Mouse (Mus musculus): ENCODE results near the gene Zzz3. TPM values are rescaled to one million over a fixed set of nuclear protein-coding genes. Genes with fewer than 3 reads are reported as not detected.

The Zzz3 gene
- polyA plus RNA-seq, 1 experiment from 2014 or later: 23.4 TPM

DNA sequence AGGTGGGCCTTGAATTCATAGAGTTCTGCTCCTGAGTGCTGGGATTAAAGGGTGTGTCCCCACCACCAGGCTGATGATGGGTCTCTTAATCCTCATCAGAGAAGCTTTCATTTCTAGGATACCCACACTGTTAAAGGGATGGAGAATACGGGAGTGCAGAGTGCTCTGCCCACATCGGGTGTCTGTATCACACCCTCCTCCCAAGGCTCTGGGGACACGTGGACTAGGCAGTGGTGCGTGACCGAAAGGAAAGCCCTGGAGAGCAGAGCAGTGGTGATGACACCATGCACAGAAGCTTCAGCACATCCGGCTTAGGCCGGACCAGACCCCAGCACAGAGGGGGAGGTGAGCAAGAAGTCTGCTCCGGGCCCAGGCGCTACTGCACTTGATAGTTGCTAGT lies 38.5 kb upstream of the Zzz3 start:
- Histone ChIP-seq H3K27ac (replicated peaks) (no peak overlapping the region), H3K9ac (replicated peaks) (no peak overlapping the region), H3K36me3 (peaks cover 26% of the 10 kb centered on the region), H3K4me3 (replicated peaks) (no peak overlapping the region), H3K4me2 (no peak overlapping the region), H3K27me3 (replicated peaks) (no peaks in the 10 kb centered on the region), H3K9me3 (replicated peaks) (no peaks in the 10 kb centered on the region), H3K4me1 (peaks cover 20% of the 10 kb centered on the region)
- no peak for ATAC-seq (ENCODE audit: low FRiP score)
- 85% methylated on average over 9 of the region's 9 CpGs for WGBS

DNA sequence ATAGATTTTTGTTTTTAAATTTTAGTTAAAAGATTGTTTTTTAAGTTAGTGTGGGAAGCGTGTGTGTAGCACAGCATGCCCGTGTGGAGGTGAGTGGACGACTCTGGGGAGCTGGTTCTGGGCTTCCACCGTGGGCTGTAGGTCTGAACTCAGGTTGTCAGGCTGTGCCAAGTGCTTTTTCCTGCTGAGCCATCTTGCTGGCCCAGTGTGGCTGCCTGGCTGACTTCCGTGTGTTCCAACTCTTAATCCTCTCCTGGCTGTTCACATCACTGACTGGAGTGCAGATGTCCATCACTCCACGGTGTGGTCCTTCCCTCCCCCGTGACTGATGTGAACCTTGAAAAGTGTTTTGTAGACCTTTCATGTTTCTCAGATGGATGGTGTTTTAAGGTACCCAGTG lies 36.1 kb upstream of the Zzz3 start:
- peaks cover 50% of the 10 kb centered on the region for H3K36me3 ChIP-seq
- WGBS: 92% methylated on average over 7 of the region's 7 CpGs
- no peaks in the 10 kb centered on the region for H3K9me3 ChIP-seq (replicated peaks)
- no peak overlapping the region for H3K4me2 ChIP-seq
- no peak for ATAC-seq (ENCODE audit: low FRiP score)
- no peaks in the 10 kb centered on the region for H3K27me3 ChIP-seq (replicated peaks)
- H3K9ac ChIP-seq (replicated peaks): no peak overlapping the region
- peaks cover 8% of the 10 kb centered on the region; the same call in 1 of the 2 replicates for H3K4me1 ChIP-seq
- H3K4me3 ChIP-seq (replicated peaks): no peak overlapping the region
- no peak overlapping the region for H3K27ac ChIP-seq (replicated peaks)

DNA sequence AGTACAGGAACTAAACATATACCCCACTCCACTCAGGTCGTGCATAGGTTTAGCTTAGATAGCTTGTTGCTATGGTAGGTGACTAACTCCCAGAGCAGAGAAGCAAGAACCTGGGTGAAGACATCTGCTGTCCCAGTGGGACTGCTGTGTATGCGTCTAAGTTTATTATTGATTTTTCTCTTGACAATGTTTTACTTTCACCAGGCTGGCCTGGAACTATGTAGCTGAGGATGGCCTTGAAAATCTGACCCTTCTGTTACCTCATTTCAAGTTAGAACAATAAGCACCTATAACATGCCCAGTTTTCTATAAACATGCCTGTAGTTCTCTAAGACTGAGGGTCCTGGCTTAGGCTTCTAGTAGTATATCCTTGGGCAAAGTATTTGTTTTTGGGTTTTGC lies 31.1 kb upstream of the Zzz3 start:
- Histone ChIP-seq H3K27ac (replicated peaks) (no peak overlapping the region), H3K4me3 (replicated peaks) (no peak overlapping the region), H3K36me3 (peaks cover 88% of the 10 kb centered on the region)

DNA sequence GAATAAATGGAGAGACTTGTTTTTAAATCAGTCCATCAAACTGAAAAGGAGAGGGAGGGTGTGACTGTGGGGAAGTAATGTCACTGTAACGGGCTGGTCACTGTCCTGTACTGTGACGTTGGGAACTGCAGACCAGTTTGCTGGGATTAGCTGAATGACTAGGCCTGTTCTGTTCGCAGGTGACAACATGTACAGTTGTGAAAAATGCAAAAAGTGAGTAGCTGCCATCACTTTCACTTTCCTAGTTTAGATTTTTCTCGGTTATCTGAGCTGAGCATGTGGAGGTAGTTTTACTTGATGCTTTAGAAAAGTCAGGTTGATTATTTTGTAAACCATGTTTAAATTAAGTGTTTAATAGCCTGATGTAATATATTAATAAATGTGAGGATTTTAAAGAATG lies 19.2 kb upstream of the Zzz3 start:
- peaks cover 83% of the 10 kb centered on the region for H3K36me3 ChIP-seq
- H3K9me3 ChIP-seq (replicated peaks): no peaks in the 10 kb centered on the region
- H3K27me3 ChIP-seq (replicated peaks): no peaks in the 10 kb centered on the region
- 89% methylated on average over 4 of the region's 4 CpGs for WGBS
- no peak for ATAC-seq (ENCODE audit: low FRiP score)
- H3K27ac ChIP-seq (replicated peaks): no peak overlapping the region
- H3K4me2 ChIP-seq: no peak overlapping the region
- H3K4me3 ChIP-seq (replicated peaks): no peak overlapping the region
- H3K9ac ChIP-seq (replicated peaks): no peak overlapping the region
- no peaks in the 10 kb centered on the region for H3K4me1 ChIP-seq

More for the DNA sequence above, 31.1 kb upstream of the Zzz3 start:
- WGBS: 97% methylated on average over 2 of the region's 2 CpGs
- H3K27me3 ChIP-seq (replicated peaks): no peaks in the 10 kb centered on the region
- no peak overlapping the region for H3K9ac ChIP-seq (replicated peaks)
- H3K9me3 ChIP-seq (replicated peaks): no peaks in the 10 kb centered on the region
- no peak for ATAC-seq (ENCODE audit: low FRiP score)
- H3K4me2 ChIP-seq: no peak overlapping the region
- H3K4me1 ChIP-seq: 0 out of 2 replicates have a peak, but pooled peaks cover 1% of the 10 kb centered on the region

DNA sequence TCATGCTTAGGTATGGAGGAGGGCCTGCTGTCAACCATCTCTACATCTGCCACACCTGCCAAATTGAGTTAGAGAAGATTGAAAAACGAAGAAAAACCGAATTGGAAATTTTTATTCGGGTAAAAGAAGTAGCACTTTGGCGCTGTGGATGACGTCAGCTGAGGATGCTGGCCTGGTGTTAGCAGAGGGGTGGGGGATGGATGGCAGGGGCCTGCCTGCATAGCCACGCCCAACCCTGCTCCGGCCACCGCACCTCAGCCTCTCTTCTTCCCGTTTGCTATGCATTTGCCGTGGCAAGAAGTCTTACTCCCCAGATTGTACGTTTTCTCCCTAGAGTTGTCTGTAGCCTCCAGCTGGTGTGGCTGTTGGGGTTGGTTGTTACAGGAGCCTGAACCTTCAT lies 11.2 kb upstream of the Zzz3 start:
- H3K9ac ChIP-seq (replicated peaks): no peak overlapping the region
- 75% methylated on average over 11 of the region's 11 CpGs for WGBS
- H3K4me3 ChIP-seq (replicated peaks): no peak overlapping the region
- no peak overlapping the region for H3K27ac ChIP-seq (replicated peaks)
- no peaks in the 10 kb centered on the region for H3K9me3 ChIP-seq (replicated peaks)
- H3K4me1 ChIP-seq: no peaks in the 10 kb centered on the region
- H3K27me3 ChIP-seq (replicated peaks): no peaks in the 10 kb centered on the region
- no peak for ATAC-seq (ENCODE audit: low FRiP score)
- H3K4me2 ChIP-seq: no peak overlapping the region
- peaks cover 62% of the 10 kb centered on the region for H3K36me3 ChIP-seq

DNA sequence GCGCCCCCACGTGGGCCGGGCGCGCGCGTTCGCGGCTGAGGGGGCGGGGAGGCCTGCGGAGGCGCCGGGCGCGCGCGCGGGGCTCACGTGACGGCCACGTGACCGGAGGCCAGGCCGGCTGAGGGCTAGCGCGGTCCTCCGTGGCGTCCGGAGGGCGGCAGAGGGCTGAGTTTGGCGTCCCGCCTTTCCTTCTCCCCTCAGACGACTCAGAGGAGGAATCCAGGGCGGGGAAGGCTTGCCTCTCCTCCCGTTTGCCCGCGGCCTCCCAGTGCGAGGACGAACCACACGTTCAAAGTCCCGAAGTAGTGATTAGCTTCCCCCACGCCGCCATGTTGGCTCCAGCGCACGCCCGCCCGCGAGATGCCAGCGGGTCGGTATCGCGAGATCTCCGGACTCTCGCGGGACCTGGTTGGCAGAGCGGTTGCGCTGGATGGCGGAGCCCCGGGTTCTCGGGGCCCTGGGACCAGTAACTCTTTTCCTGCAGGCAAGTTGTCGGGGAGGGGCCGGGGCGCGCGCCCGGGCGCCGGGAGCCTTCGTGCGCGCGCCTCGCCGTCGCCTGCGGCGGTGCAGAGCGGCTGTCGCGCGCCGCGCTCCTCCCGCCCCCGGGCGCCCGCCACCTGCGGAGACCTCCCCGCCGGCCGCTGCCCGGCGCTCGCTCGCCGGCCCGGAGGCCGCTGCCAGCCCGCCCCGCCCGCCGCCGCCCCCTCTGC lies 1.2 kb downstream of the Zzz3 start:
- Histone ChIP-seq H3K27me3 (replicated peaks) (no peaks in the 10 kb centered on the region), H3K4me2 (peak overlapping the region; percentile 75)
- WGBS: under 1% methylated on average over 81 of the region's 102 CpGs

DNA sequence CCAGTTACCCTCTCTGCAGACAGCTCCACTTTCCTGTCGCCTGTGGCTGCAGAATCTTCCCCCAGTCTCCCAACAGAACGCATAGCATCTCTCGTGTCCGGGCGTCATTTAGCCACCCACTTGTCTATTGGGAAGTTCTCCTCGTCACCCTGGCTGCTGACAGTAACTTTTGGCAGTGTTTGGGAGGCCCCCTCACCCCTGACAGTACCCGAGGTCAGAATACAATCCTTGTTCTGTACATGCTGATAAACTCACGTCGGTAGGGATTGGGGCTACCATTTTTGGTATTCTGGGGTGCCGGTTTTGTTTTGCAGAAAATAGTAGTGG lies 1.7 kb downstream of the Zzz3 start:
- peak overlapping the region; percentile 90 for H3K9ac ChIP-seq (replicated peaks)
- peak overlapping the region; percentile 75 for H3K4me2 ChIP-seq
- H3K4me3 ChIP-seq (replicated peaks): peak overlapping the region; percentile 81
- H3K4me1 ChIP-seq: peaks cover 37% of the 10 kb centered on the region
- H3K27me3 ChIP-seq (replicated peaks): no peaks in the 10 kb centered on the region
- H3K9me3 ChIP-seq (replicated peaks): no peaks in the 10 kb centered on the region
- H3K27ac ChIP-seq (replicated peaks): peak overlapping the region; percentile 100
- no peaks in the 10 kb centered on the region; the same call in 1 of the 2 replicates for H3K36me3 ChIP-seq
- ATAC-seq (ENCODE audit: low FRiP score): no peak
- WGBS: 2% methylated on average over 10 of the region's 10 CpGs

More for the DNA sequence above, 1.2 kb downstream of the Zzz3 start:
- Histone ChIP-seq H3K36me3 (no peaks in the 10 kb centered on the region; the same call in 1 of the 2 replicates), H3K9ac (replicated peaks) (peak overlapping the region; percentile 90), H3K4me1 (peaks cover 34% of the 10 kb centered on the region), H3K9me3 (replicated peaks) (no peaks in the 10 kb centered on the region), H3K27ac (replicated peaks) (peak overlapping the region; percentile 100), H3K4me3 (replicated peaks) (peak overlapping the region; percentile 81)
- ATAC-seq (ENCODE audit: low FRiP score): peak; percentile 93

DNA sequence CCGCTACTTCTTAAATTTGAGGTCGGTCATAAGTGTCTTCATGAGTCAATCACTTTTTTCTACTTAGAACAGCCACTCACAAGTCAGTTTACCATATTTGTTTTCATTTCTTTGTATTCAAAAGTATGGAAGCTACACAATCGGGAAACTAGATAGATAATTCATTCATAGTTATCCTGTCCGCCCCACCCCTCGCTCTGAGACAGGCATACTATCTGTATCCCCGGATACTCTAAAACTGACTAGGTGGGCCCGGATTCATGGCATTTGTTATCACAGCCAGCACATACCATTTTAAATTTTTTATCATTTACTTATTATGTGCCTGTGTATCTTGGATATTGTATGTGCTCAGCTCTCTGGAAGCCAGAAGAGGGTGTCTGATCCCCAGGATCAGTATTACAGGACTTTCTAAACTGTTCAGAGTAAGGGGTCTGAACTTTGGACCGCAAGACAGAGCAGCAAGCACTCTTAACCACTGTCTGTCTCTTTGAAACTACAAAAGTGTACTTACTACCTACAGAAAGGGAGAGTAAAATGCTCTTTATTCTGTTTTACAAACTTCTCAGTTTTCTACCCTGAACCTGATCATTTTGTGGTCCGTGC lies 2.2 kb downstream of the Zzz3 start:
- no peaks in the 10 kb centered on the region for H3K27me3 ChIP-seq (replicated peaks)
- 64% methylated on average over 9 of the region's 9 CpGs for WGBS
- peak overlapping the region; percentile 90 for H3K9ac ChIP-seq (replicated peaks)
- H3K4me2 ChIP-seq: peak overlapping the region; percentile 75
- no peaks in the 10 kb centered on the region; the same call in 1 of the 2 replicates for H3K36me3 ChIP-seq
- ATAC-seq (ENCODE audit: low FRiP score): no peak
- peak overlapping the region; percentile 100 for H3K27ac ChIP-seq (replicated peaks)
- no peaks in the 10 kb centered on the region for H3K9me3 ChIP-seq (replicated peaks)
- peak overlapping the region; percentile 81 for H3K4me3 ChIP-seq (replicated peaks)
- peaks cover 41% of the 10 kb centered on the region for H3K4me1 ChIP-seq

DNA sequence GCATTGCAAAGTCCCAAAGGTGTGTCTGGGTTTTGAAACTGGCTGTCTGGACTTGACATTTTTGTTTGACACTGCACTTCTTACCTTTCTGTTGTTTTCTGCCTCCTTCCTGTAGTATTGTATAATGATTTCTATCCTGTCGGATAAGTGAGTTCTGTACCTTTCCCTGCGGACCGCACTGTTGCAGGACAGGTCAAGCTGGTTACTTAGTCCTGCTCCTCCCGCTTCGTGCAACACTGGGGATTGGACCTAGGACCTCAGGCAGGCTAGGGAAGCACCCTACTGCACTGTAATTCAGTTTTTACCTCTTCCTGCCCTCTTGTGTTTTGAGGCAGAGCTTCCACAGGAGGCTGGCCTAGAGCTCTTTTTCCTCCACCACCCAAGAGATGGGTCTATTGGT lies 5.2 kb downstream of the Zzz3 start:
- Histone ChIP-seq H3K9me3 (replicated peaks) (no peaks in the 10 kb centered on the region), H3K4me1 (peaks cover 32% of the 10 kb centered on the region), H3K4me2 (no peak overlapping the region), H3K27ac (replicated peaks) (no peak overlapping the region), H3K9ac (replicated peaks) (no peak overlapping the region), H3K27me3 (replicated peaks) (no peaks in the 10 kb centered on the region), H3K36me3 (no peaks in the 10 kb centered on the region), H3K4me3 (replicated peaks) (no peak overlapping the region)
- ATAC-seq (ENCODE audit: low FRiP score): no peak
- 92% methylated on average over 5 of the region's 5 CpGs for WGBS

DNA sequence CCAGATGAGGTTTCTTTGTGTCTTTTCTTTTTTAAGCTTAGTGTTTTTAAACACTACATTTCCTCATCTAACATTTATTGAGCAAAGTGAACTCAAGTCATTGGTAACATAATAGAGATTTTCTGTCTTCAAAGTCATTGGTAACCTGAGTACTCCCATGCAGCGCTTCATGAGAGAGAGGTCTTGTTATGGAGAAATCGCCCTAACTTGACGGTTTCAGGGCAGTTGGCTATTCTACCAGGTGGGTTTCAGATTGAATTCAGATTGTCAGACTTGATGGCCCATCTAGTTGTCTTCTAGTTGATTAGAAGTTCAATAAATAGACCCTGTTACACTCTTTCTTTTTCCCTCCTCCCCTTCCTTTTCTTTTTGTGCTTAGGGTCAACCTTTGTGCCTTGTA lies 5.6 kb downstream of the Zzz3 start:
- 86% methylated on average over 3 of the region's 3 CpGs for WGBS
- H3K4me2 ChIP-seq: no peak overlapping the region
- H3K9me3 ChIP-seq (replicated peaks): no peaks in the 10 kb centered on the region
- H3K4me1 ChIP-seq: peaks cover 33% of the 10 kb centered on the region
- no peaks in the 10 kb centered on the region for H3K27me3 ChIP-seq (replicated peaks)
- H3K9ac ChIP-seq (replicated peaks): no peak overlapping the region
- no peak overlapping the region for H3K4me3 ChIP-seq (replicated peaks)
- ATAC-seq (ENCODE audit: low FRiP score): no peak
- H3K36me3 ChIP-seq: no peaks in the 10 kb centered on the region
- H3K27ac ChIP-seq (replicated peaks): no peak overlapping the region

DNA sequence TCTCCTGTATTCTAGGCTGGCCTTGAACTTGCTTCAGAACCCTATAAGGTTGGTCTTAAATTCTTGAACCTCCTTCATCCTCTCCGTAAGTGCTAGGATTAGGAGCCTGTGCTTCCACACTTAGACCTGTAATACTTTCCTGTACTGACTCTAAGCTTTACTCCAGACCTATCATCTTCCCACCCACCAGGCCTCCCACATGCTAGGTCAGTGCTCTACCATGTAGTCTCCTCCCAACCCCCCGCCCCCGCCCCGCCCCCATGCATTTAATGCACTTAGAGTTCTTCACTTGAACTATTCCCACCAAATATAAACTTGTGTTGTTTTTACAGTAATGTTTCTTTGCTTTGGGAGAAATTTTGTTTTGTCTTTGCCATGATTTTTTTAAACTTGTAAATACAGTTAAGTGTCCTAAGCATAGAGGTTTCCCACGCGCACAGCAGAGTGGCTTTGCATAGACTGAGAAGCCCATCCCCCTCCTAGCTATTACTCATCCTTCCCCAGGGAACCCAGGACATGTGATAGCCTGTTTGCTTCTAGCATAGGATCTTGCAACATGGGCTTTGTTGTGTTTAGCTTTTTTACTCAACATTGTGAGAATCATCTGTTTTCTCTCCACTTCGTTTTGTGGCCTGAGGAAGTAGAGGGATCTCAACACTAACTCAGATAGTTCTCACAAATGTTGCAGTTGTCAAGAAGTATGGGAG lies 6.8 kb downstream of the Zzz3 start:
- 79% methylated on average over 7 of the region's 7 CpGs for WGBS
- Histone ChIP-seq H3K27me3 (replicated peaks) (no peaks in the 10 kb centered on the region), H3K36me3 (no peaks in the 10 kb centered on the region), H3K9ac (replicated peaks) (no peak overlapping the region), H3K4me3 (replicated peaks) (no peak overlapping the region), H3K27ac (replicated peaks) (no peak overlapping the region), H3K4me1 (peaks cover 34% of the 10 kb centered on the region), H3K9me3 (replicated peaks) (no peaks in the 10 kb centered on the region), H3K4me2 (no peak overlapping the region)
- ATAC-seq (ENCODE audit: low FRiP score): no peak

DNA sequence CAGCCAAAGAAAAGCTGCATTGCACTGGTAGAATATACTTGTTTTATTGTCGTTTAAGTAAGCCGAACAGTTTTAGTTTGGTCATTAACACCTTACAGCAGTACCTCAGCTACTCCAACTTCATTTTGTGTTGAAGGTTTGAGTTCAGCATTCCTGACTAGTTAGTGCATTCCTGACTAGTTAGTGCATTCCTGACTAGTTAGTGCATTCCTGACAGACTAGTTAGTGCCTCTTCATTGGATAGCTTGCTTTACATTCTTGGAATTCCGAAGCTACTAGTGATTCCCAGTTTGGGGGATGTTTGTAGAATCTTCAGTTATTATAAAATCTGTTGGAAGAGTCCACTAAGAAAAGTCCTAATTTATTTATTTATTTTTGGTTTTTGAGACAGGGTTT lies 7.4 kb downstream of the Zzz3 start:
- Histone ChIP-seq H3K4me1 (peaks cover 28% of the 10 kb centered on the region), H3K4me2 (no peak overlapping the region), H3K4me3 (replicated peaks) (no peak overlapping the region), H3K27ac (replicated peaks) (no peak overlapping the region), H3K27me3 (replicated peaks) (no peaks in the 10 kb centered on the region), H3K9me3 (replicated peaks) (no peaks in the 10 kb centered on the region), H3K9ac (replicated peaks) (no peak overlapping the region), H3K36me3 (no peaks in the 10 kb centered on the region)
- ATAC-seq (ENCODE audit: low FRiP score): no peak
- WGBS: 91% methylated on average over 3 of the region's 3 CpGs
